Mouse (Mus musculus): ENCODE data around the gene Tnnt3. TPM values are rescaled to one million over a fixed set of nuclear protein-coding genes. Genes with fewer than 3 reads are reported as not detected.

Tnnt3 gene
- total RNA-seq, 2 experiments from 2014 or later: 2.0 TPM; not detected in 1

GRCm38 (mm10) chr7:142499010-142499721 is 530 bp downstream of the Tnnt3 start:
- intact Hi-C loops (cut with DNase I): loop anchor here (2.0 to 5.0 kb wide), 2 partner anchors 164 to 182 kb away; no protein-coding TSS in a partner anchor

GRCm38 (mm10) chr7:142500032-142500431 is 1.4 kb downstream of the Tnnt3 start:
- no peak for DNase-seq (ENCODE audit: low spot score)
- intact Hi-C loops (cut with DNase I): no loop called here

More at GRCm38 (mm10) chr7:142499010-142499721, 530 bp downstream of the Tnnt3 start:
- no peak for DNase-seq (ENCODE audit: low spot score)

GRCm38 (mm10) chr7:142503206-142503605 is 4.6 kb downstream of the Tnnt3 start:
- intact Hi-C loops (cut with DNase I): no loop called here
- no peak for DNase-seq (ENCODE audit: low spot score)

GRCm38 (mm10) chr7:142505942-142506341 is 7.3 kb downstream of the Tnnt3 start:
- no peak for DNase-seq (ENCODE audit: low spot score)
- intact Hi-C loops (cut with DNase I): no loop called here

- no peak for DNase-seq (ENCODE audit: low spot score)
- intact Hi-C loops (cut with DNase I): no loop called here
Measured at GRCm38 (mm10) chr7:142506501-142506900, 7.9 kb downstream of the Tnnt3 start.

- no peak for DNase-seq (ENCODE audit: low spot score)
- intact Hi-C loops (cut with DNase I): no loop called here
Measured at GRCm38 (mm10) chr7:142507453-142507852, 8.8 kb downstream of the Tnnt3 start.

GRCm38 (mm10) chr7:142509518-142509917 is 10.9 kb downstream of the Tnnt3 start:
- intact Hi-C loops (cut with DNase I): no loop called here
- no peak for DNase-seq (ENCODE audit: low spot score)

GRCm38 (mm10) chr7:142510021-142510777 is 11.6 kb downstream of the Tnnt3 start:
- intact Hi-C loops (cut with DNase I): no loop called here
- no peak for DNase-seq (ENCODE audit: low spot score)

GRCm38 (mm10) chr7:142514048-142514447 is 15.4 kb downstream of the Tnnt3 start:
- intact Hi-C loops (cut with DNase I): no loop called here
- no peak for DNase-seq (ENCODE audit: low spot score)

- intact Hi-C loops (cut with DNase I): no loop called here
- no peak for DNase-seq (ENCODE audit: low spot score)
Measured at GRCm38 (mm10) chr7:142516221-142516978, 17.8 kb downstream of the Tnnt3 start.

- intact Hi-C loops (cut with DNase I): no loop called here
- no peak for DNase-seq (ENCODE audit: low spot score)
Measured at GRCm38 (mm10) chr7:142517531-142517930, 18.9 kb downstream of the Tnnt3 start.

GRCm38 (mm10) chr7:142520331-142520730 is 21.7 kb downstream of the Tnnt3 start:
- no peak for DNase-seq (ENCODE audit: low spot score)
- intact Hi-C loops (cut with DNase I): loop anchor here (5.0 kb wide), 1 partner anchor 152 kb away; no protein-coding TSS in a partner anchor

GRCm38 (mm10) chr7:142522352-142522751 is 23.7 kb downstream of the Tnnt3 start:
- DNase-seq (ENCODE audit: low spot score): no peak
- intact Hi-C loops (cut with DNase I): loop anchor here (2.0 to 5.0 kb wide), 2 partner anchors 58 to 150 kb away; no protein-coding TSS in a partner anchor

- DNase-seq (ENCODE audit: low spot score): no peak
- intact Hi-C loops (cut with DNase I): loop anchor here (2.0 to 5.0 kb wide), 2 partner anchors 57 to 149 kb away; no protein-coding TSS in a partner anchor
Measured at GRCm38 (mm10) chr7:142523200-142523990, 24.8 kb downstream of the Tnnt3 start.

GRCm38 (mm10) chr7:142525342-142526178 is 26.9 kb downstream of the Tnnt3 start:
- DNase-seq (ENCODE audit: low spot score): peak; percentile 21
- intact Hi-C loops (cut with DNase I): no loop called here

- DNase-seq (ENCODE audit: low spot score): no peak
- intact Hi-C loops (cut with DNase I): no loop called here
Measured at GRCm38 (mm10) chr7:142529350-142529749, 30.7 kb downstream of the Tnnt3 start.

- intact Hi-C loops (cut with DNase I): no loop called here
Measured at GRCm38 (mm10) chr7:142531973-142532521, 33.4 kb downstream of the Tnnt3 start.

GRCm38 (mm10) chr7:142532671-142533058 is 34.0 kb downstream of the Tnnt3 start, which contains the start of gene Mrpl23:
TSS of gene Mrpl23 (plus strand) at chr7:142532686.
- intact Hi-C loops (cut with DNase I): no loop called here
- no peak for DNase-seq (ENCODE audit: low spot score)

More at GRCm38 (mm10) chr7:142531973-142532521, 33.4 kb downstream of the Tnnt3 start:
- no peak for DNase-seq (ENCODE audit: low spot score)

Data from heart, postnatal 25 days (tissue).